Mouse (Mus musculus): ENCODE data around the gene Olfr577. TPM values are rescaled to one million over a fixed set of nuclear protein-coding genes. Genes with fewer than 3 reads are reported as not detected.

Olfr577 gene
- polyA plus RNA-seq (2012; rRNA removed): not detected in 2 replicates

DNA sequence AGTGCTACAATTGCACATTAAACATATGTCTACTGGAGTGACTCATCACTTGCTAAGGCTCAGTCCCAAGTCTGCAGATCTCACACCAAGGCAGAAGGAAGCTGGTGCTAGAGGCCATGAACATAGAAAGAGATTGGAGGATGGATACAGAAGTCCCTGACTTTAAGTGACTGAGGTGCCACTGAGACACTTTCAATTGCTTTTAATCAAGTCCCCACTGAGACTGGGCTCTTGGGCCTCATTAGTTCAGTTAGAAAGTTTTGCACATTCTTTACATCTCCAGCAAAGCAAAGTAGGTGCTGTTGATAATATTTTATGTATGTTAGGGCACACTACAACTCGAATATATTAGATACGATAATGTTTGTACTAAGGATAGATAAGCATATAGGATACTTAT, at the start of gene Olfr577:
Gene Olfr577 (minus strand): TSS at position 101 of the 400 bp plus-strand sequence.
- no peaks in the 10 kb centered on the region for H3K36me3 ChIP-seq (ENCODE audit: control insufficient read depth, insufficient read depth, low read length)
- no peaks in the 10 kb centered on the region for H3K4me1 ChIP-seq (ENCODE audit: control insufficient read depth, insufficient read depth, low read length)
- no peak within 1 kb of the TSS for H3K4me3 ChIP-seq (ENCODE audit: control insufficient read depth, low read depth, low read length)
- H3K27ac ChIP-seq (ENCODE audit: control insufficient read depth, insufficient read depth, low read depth, low read length): no peak within 1 kb of the TSS
- TF ChIP-seq CTCF (IDR thresholded peaks at IDR 0.05; ENCODE audit: control insufficient read depth, insufficient read depth, insufficient replicate concordance, low read depth, low read length): no peak
- TF ChIP-seq POLR2A (IDR thresholded peaks at IDR 0.05; ENCODE audit: control insufficient read depth, low read depth, low read length): no peak
- H3K27me3 ChIP-seq (ENCODE audit: control insufficient read depth, insufficient read depth, low read length): no peaks in the 10 kb centered on the region

GRCm38 (mm10) chr7:102989224-102989623, 13.5 kb upstream of the Olfr577 start, which contains the start of gene Olfr578:
Gene Olfr578 (minus strand): TSS chr7:102989324.
- H3K4me3 ChIP-seq (ENCODE audit: control insufficient read depth, low read depth, low read length): no peak within 1 kb of the TSS
- TF ChIP-seq CTCF (IDR thresholded peaks at IDR 0.05; ENCODE audit: control insufficient read depth, insufficient read depth, insufficient replicate concordance, low read depth, low read length): no peak
- no peak for TF ChIP-seq POLR2A (IDR thresholded peaks at IDR 0.05; ENCODE audit: control insufficient read depth, low read depth, low read length)
- H3K36me3 ChIP-seq (ENCODE audit: control insufficient read depth, insufficient read depth, low read length): no peaks in the 10 kb centered on the region
- no peak within 1 kb of the TSS for H3K27ac ChIP-seq (ENCODE audit: control insufficient read depth, insufficient read depth, low read depth, low read length)
- no peaks in the 10 kb centered on the region for H3K4me1 ChIP-seq (ENCODE audit: control insufficient read depth, insufficient read depth, low read length)
- no peaks in the 10 kb centered on the region for H3K27me3 ChIP-seq (ENCODE audit: control insufficient read depth, insufficient read depth, low read length)

GRCm38 (mm10) chr7:102974399-102974798, 1.3 kb downstream of the Olfr577 start:
- TF ChIP-seq CTCF (IDR thresholded peaks at IDR 0.05; ENCODE audit: control insufficient read depth, insufficient read depth, insufficient replicate concordance, low read depth, low read length) (no peak), POLR2A (IDR thresholded peaks at IDR 0.05; ENCODE audit: control insufficient read depth, low read depth, low read length) (no peak)
- no peaks in the 10 kb centered on the region for H3K27me3 ChIP-seq (ENCODE audit: control insufficient read depth, insufficient read depth, low read length)
- H3K27ac ChIP-seq (ENCODE audit: control insufficient read depth, insufficient read depth, low read depth, low read length): no peak overlapping the region

GRCm38 (mm10) chr7:102962360-102962759, 13.4 kb downstream of the Olfr577 start, which contains the start of gene Olfr576:
Gene Olfr576 (plus strand): TSS chr7:102962660.
- Histone ChIP-seq H3K27me3 (ENCODE audit: control insufficient read depth, insufficient read depth, low read length) (no peaks in the 10 kb centered on the region), H3K4me3 (ENCODE audit: control insufficient read depth, low read depth, low read length) (no peak within 1 kb of the TSS), H3K27ac (ENCODE audit: control insufficient read depth, insufficient read depth, low read depth, low read length) (no peak within 1 kb of the TSS), H3K36me3 (ENCODE audit: control insufficient read depth, insufficient read depth, low read length) (no peaks in the 10 kb centered on the region), H3K4me1 (ENCODE audit: control insufficient read depth, insufficient read depth, low read length) (no peaks in the 10 kb centered on the region)
- TF ChIP-seq POLR2A (IDR thresholded peaks at IDR 0.05; ENCODE audit: control insufficient read depth, low read depth, low read length): no peak
- no peak for TF ChIP-seq CTCF (IDR thresholded peaks at IDR 0.05; ENCODE audit: control insufficient read depth, insufficient read depth, insufficient replicate concordance, low read depth, low read length)

More at GRCm38 (mm10) chr7:102974399-102974798, 1.3 kb downstream of the Olfr577 start:
- no peak overlapping the region for H3K4me3 ChIP-seq (ENCODE audit: control insufficient read depth, low read depth, low read length)
- no peaks in the 10 kb centered on the region for H3K4me1 ChIP-seq (ENCODE audit: control insufficient read depth, insufficient read depth, low read length)
- H3K36me3 ChIP-seq (ENCODE audit: control insufficient read depth, insufficient read depth, low read length): no peaks in the 10 kb centered on the region

DNA sequence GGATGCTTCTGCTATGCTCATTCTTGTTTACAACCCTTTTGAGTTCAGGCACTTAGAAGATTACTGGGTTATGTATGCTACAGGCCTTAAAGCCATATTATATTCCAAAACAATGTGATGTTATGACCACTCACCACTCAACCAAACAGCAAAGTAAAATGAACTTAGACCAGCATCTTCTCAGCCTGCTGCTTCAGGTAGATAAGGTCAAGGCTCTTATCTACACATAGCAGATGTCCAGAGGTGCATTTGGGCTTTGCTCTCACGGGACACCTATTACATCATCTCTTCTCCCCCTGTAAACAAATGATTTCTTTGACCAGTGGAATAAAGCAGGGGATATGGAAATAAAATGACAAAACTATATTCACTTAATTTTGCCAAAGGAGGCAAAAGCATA, 17.1 kb downstream of the Olfr577 start, which contains the start of gene Olfr575:
Gene Olfr575 (minus strand): TSS at position 183 of the 400 bp plus-strand sequence.
- no peaks in the 10 kb centered on the region for H3K36me3 ChIP-seq (ENCODE audit: control insufficient read depth, insufficient read depth, low read length)
- H3K27ac ChIP-seq (ENCODE audit: control insufficient read depth, insufficient read depth, low read depth, low read length): no peak within 1 kb of the TSS
- no peaks in the 10 kb centered on the region for H3K4me1 ChIP-seq (ENCODE audit: control insufficient read depth, insufficient read depth, low read length)
- H3K27me3 ChIP-seq (ENCODE audit: control insufficient read depth, insufficient read depth, low read length): no peaks in the 10 kb centered on the region
- no peak within 1 kb of the TSS for H3K4me3 ChIP-seq (ENCODE audit: control insufficient read depth, low read depth, low read length)
- TF ChIP-seq POLR2A (IDR thresholded peaks at IDR 0.05; ENCODE audit: control insufficient read depth, low read depth, low read length): no peak
- TF ChIP-seq CTCF (IDR thresholded peaks at IDR 0.05; ENCODE audit: control insufficient read depth, insufficient read depth, insufficient replicate concordance, low read depth, low read length): no peak

DNA sequence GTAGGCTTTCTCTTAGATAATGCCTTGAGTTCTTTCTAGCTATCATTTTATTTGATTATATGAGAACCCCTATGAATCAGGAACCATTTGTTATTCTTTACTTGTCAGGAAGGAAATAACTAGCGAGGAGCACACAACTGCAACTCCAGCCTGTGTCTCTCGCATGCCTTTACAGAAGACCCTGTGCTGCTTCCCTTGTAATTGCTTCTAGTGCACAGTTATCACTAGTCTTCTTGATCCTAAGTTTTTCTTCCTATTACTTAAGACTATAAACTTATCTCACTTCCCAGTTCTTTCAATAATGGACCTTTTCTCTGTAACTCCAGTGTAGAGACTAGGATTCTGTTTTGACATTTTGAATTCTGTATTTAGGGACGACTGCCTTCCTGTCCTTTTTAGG, 17.6 kb downstream of the Olfr577 start:
- no peak overlapping the region for H3K27ac ChIP-seq (ENCODE audit: control insufficient read depth, insufficient read depth, low read depth, low read length)
- no peaks in the 10 kb centered on the region for H3K27me3 ChIP-seq (ENCODE audit: control insufficient read depth, insufficient read depth, low read length)
- no peak overlapping the region for H3K4me3 ChIP-seq (ENCODE audit: control insufficient read depth, low read depth, low read length)
- no peaks in the 10 kb centered on the region for H3K4me1 ChIP-seq (ENCODE audit: control insufficient read depth, insufficient read depth, low read length)
- no peaks in the 10 kb centered on the region for H3K36me3 ChIP-seq (ENCODE audit: control insufficient read depth, insufficient read depth, low read length)
- TF ChIP-seq POLR2A (IDR thresholded peaks at IDR 0.05; ENCODE audit: control insufficient read depth, low read depth, low read length) (no peak), CTCF (IDR thresholded peaks at IDR 0.05; ENCODE audit: control insufficient read depth, insufficient read depth, insufficient replicate concordance, low read depth, low read length) (no peak)

DNA sequence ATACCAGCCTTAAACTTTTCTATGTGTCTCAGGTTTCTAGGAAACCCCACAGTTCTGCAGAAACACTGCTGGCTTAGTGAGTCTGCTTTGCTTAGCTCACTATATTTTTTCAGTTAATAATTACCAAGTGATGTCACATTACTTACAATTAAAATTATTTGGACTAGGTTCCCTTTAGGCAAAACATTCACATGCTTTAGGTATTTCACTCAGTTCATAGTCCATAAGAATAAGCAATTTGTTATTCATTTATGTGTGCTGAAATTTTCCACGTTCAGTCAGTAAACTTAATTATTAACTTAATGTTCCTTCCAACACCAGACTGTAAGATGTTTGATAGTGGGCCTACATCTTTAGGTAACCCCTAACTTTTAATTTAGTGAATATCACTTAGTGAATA, 25.0 kb downstream of the Olfr577 start:
- no peaks in the 10 kb centered on the region for H3K4me1 ChIP-seq (ENCODE audit: control insufficient read depth, insufficient read depth, low read length)
- no peak overlapping the region for H3K27ac ChIP-seq (ENCODE audit: control insufficient read depth, insufficient read depth, low read depth, low read length)
- no peak overlapping the region for H3K4me3 ChIP-seq (ENCODE audit: control insufficient read depth, low read depth, low read length)
- H3K27me3 ChIP-seq (ENCODE audit: control insufficient read depth, insufficient read depth, low read length): no peaks in the 10 kb centered on the region
- no peaks in the 10 kb centered on the region for H3K36me3 ChIP-seq (ENCODE audit: control insufficient read depth, insufficient read depth, low read length)
- TF ChIP-seq CTCF (IDR thresholded peaks at IDR 0.05; ENCODE audit: control insufficient read depth, insufficient read depth, insufficient replicate concordance, low read depth, low read length) (no peak), POLR2A (IDR thresholded peaks at IDR 0.05; ENCODE audit: control insufficient read depth, low read depth, low read length) (no peak)
